Mouse (Mus musculus) liver, embryonic 14.5 days (tissue): ENCODE measurements around the gene Sbf1. TPM values are rescaled to one million over a fixed set of nuclear protein-coding genes. Genes with fewer than 3 reads are reported as not detected.

Experiments used
- ATAC-seq: fragments of 200-750 bp; cut with Nextera tagmentation; 2 replicates; pipeline ENCODE4 v1.8.0; 2017; ENCODE audit warnings: moderate number of reproducible peaks, mild to moderate bottlenecking, moderate library complexity; ENCODE audit not compliant: insufficient read depth
- DNase-seq, 3 experiments: peaks; one replicate each; pipeline ENCODE4 v3.0.0-alpha.2; 2012 to 2013; ENCODE audit warnings: low read depth in 3 of 3, low spot score in 3 of 3
- H3K27ac ChIP-seq: fragments of 300-500 bp; sonication (generic); 2 replicates; pipeline ENCODE4 v1.5.1; 2014; ENCODE audit warnings: moderate library complexity, mild to moderate bottlenecking, control low read depth, inconsistent platforms
- H3K27me3 ChIP-seq: fragments of 300-500 bp; sonication (generic); 2 replicates; pipeline ENCODE4 v1.6.1; 2014; ENCODE audit warnings: mild to moderate bottlenecking, low read length, moderate library complexity; ENCODE audit not compliant: control insufficient read depth, insufficient read depth
- H3K36me3 ChIP-seq: fragments of 300-500 bp; sonication (generic); replicated peaks from 2 replicates; pipeline ENCODE4 v1.6.1; 2014; ENCODE audit warnings: low read depth; ENCODE audit not compliant: control insufficient read depth, insufficient read depth
- H3K4me1 ChIP-seq, 2 experiments: fragments of 200-500 bp in 1 of 2; fragments of 300-500 bp in 1 of 2; sonication (generic) in 1 of 2; replicated peaks; 2 replicates each; pipeline ENCODE4 v1.6.1; 2012 to 2014; ENCODE audit warnings: antibody characterized with exemption in 1 of 2, inconsistent platforms in 1 of 2, low read length in 1 of 2; ENCODE audit not compliant: control insufficient read depth in 2 of 2, insufficient read depth in 2 of 2
- H3K4me2 ChIP-seq: fragments of 300-500 bp; sonication (generic); 2 replicates; pipeline ENCODE4 v1.6.1; 2014; ENCODE audit warnings: low read depth, mild to moderate bottlenecking, control low read depth, moderate library complexity
- H3K4me3 ChIP-seq, 2 experiments: fragments of 200-500 bp in 1 of 2; fragments of 300-500 bp in 1 of 2; sonication (generic) in 1 of 2; 2 replicates each; pipeline ENCODE4 v1.5.1; 2012 to 2014; ENCODE audit warnings: low read depth in 2 of 2, low read length in 2 of 2, mild to moderate bottlenecking in 2 of 2, control low read depth in 1 of 2, inconsistent platforms in 1 of 2, moderate library complexity in 1 of 2; ENCODE audit not compliant: insufficient read depth in 1 of 2
- H3K9ac ChIP-seq: fragments of 300-500 bp; sonication (generic); replicated peaks from 2 replicates; pipeline ENCODE4 v1.6.1; 2014; ENCODE audit warnings: mild to moderate bottlenecking, control low read depth, moderate library complexity
- H3K9me3 ChIP-seq: fragments of 300-500 bp; sonication (generic); 2 replicates; pipeline ENCODE4 v1.6.1; 2016; ENCODE audit warnings: low read length, mixed read lengths; ENCODE audit not compliant: control insufficient read depth
- CTCF ChIP-seq: IDR thresholded peaks from 2 replicates; pipeline ENCODE4 v1.5.1; 2016; ENCODE audit warnings: antibody characterized with exemption, low read depth, control low read depth
- EP300 ChIP-seq: IDR thresholded peaks from 2 replicates; pipeline ENCODE4 v1.6.1; 2016; ENCODE audit warnings: antibody characterized with exemption, low read depth
- WGBS: fragments of 180-500 bp; shearing (Covaris S2); extraction: QIAGEN DNeasy Blood & Tissue Kit; methylation state at CpG from one replicate; pipeline ENCODE4 v1.1.7; 2014; ENCODE audit not compliant: insufficient replicate concordance; 5-methylcytosine and 5-hydroxymethylcytosine counted together
- polyA plus RNA-seq, 2 experiments: library from polyadenylated mRNA; depleted of rRNA in 1 of 2; stranded (reverse) in 1 of 2; unstranded in 1 of 2; fragments of >200 nt; fragmentation: Nextera tagmentation in 1 of 2; extraction: Ambion mirVana in 1 of 2; gene quantifications; 2 replicates each; pipeline versions ENCODE4 v1.2.1 to v1.2.3; 2012 to 2014

Gene Sbf1
- polyA plus RNA-seq, 2 experiments: 17.8 to 29.3 TPM

GRCm38 (mm10) chr15:89308406-89309139 lies 6.5 kb downstream of the Sbf1 start:
- no peak overlapping the region for H3K27ac ChIP-seq
- no peak for TF ChIP-seq CTCF
- TF ChIP-seq EP300: no peak
- H3K4me2 ChIP-seq: no peak overlapping the region
- DNase-seq (no peak), ATAC-seq (no peak)
- H3K9ac ChIP-seq: no peak overlapping the region
- no peak overlapping the region for H3K4me3 ChIP-seq
- WGBS: 72% methylated on average over 7 of the region's 7 CpGs
- H3K36me3 ChIP-seq: peaks cover 7% of the 10 kb centered on the region
- no peaks in the 10 kb centered on the region for H3K27me3 ChIP-seq
- H3K4me1 ChIP-seq: peaks cover 8 to 19% of the 10 kb centered on the region in 2 experiments; a peak in 3 of 4 replicates
- H3K9me3 ChIP-seq: no peaks in the 10 kb centered on the region

- peaks cover 5 to 11% of the 10 kb centered on the region in 2 experiments; a peak in 3 of 4 replicates for H3K4me1 ChIP-seq
- H3K27me3 ChIP-seq: no peaks in the 10 kb centered on the region
- no peak overlapping the region for H3K4me3 ChIP-seq
- H3K27ac ChIP-seq: no peak overlapping the region
- H3K9ac ChIP-seq: no peak overlapping the region
- ATAC-seq (no peak), DNase-seq (no peak)
- no peaks in the 10 kb centered on the region for H3K9me3 ChIP-seq
- TF ChIP-seq CTCF: no peak
- no peak for TF ChIP-seq EP300
- no peak overlapping the region for H3K4me2 ChIP-seq
- H3K36me3 ChIP-seq: peaks cover 14% of the 10 kb centered on the region
- WGBS: 73% methylated on average over 13 of the region's 13 CpGs
Observed at GRCm38 (mm10) chr15:89307461-89307860, 7.7 kb downstream of the Sbf1 start.

DNA sequence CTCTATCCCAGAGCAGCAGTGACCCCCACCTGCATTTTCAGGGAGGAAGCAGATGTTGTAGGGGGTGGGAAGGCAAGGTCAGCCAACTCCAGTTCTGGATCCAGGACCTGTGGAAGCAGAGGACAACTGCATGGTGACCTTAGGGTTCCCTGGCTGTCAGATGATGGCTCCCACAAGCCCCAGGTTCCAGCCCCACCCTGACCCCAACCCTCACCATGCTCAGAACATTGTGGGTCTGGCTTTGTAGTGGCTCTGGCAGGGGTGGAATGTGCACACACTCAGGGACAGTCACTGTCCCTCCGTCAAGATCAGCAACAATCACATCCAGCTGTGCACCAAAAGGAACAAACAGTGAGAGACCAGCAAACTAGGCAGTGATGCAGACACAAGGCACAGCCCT lies 9.1 kb downstream of the Sbf1 start:
- H3K4me2 ChIP-seq: no peak overlapping the region
- H3K4me1 ChIP-seq: peaks cover 5 to 11% of the 10 kb centered on the region in 2 experiments; a peak in 3 of 4 replicates
- WGBS: 70% methylated on average over 1 of the region's 1 CpGs
- H3K4me3 ChIP-seq: no peak overlapping the region
- DNase-seq (no peak), ATAC-seq (no peak)
- no peak overlapping the region for H3K9ac ChIP-seq
- peaks cover 25% of the 10 kb centered on the region for H3K36me3 ChIP-seq
- TF ChIP-seq EP300 (no peak), CTCF (no peak)
- H3K27me3 ChIP-seq: no peaks in the 10 kb centered on the region
- H3K27ac ChIP-seq: no peak overlapping the region
- no peaks in the 10 kb centered on the region for H3K9me3 ChIP-seq

DNA sequence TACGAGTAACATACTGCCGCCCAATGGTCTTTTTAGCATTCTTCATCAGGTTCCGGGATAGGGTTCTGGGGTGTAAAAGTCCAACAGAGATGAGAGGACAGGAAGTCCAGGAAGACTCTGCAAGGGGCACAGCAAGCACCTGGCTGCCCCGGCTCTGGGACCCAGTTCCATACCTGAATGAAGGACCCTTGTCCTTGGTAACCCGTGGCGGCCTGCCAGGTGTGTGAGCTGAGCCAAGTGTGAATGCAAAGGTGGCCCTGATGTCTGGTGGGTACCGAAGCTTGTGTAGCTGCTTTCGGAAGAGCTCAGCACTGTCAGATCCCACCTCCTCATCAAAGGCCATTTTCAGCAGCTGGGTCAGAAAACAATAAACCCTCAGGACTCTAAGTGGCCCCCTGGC lies 14.5 kb downstream of the Sbf1 start:
- H3K4me1 ChIP-seq: peaks cover 0 to 8% of the 10 kb centered on the region in 2 experiments; a peak in 2 of 4 replicates
- ATAC-seq (no peak), DNase-seq (no peak)
- no peaks in the 10 kb centered on the region for H3K27me3 ChIP-seq
- no peak for TF ChIP-seq EP300
- TF ChIP-seq CTCF: no peak
- no peak overlapping the region for H3K4me2 ChIP-seq
- no peak overlapping the region for H3K27ac ChIP-seq
- peaks cover 34% of the 10 kb centered on the region for H3K36me3 ChIP-seq
- 86% methylated on average over 8 of the region's 8 CpGs for WGBS
- no peak overlapping the region for H3K4me3 ChIP-seq
- no peak overlapping the region for H3K9ac ChIP-seq
- no peaks in the 10 kb centered on the region for H3K9me3 ChIP-seq

GRCm38 (mm10) chr15:89300180-89300579 lies 14.9 kb downstream of the Sbf1 start:
- Histone ChIP-seq H3K27me3 (no peaks in the 10 kb centered on the region), H3K9me3 (no peaks in the 10 kb centered on the region), H3K27ac (no peak overlapping the region), H3K36me3 (peaks cover 29% of the 10 kb centered on the region), H3K4me2 (no peak overlapping the region), H3K4me3 (no peak overlapping the region), H3K4me1 (peaks cover 0 to 10% of the 10 kb centered on the region in 2 experiments; a peak in 2 of 4 replicates), H3K9ac (no peak overlapping the region)
- 83% methylated on average over 13 of the region's 13 CpGs for WGBS
- no peak for TF ChIP-seq CTCF
- DNase-seq (no peak), ATAC-seq (no peak)
